Mouse (Mus musculus) heart, postnatal 0 days (tissue): ENCODE measurements around the gene Lpp. TPM values are rescaled to one million over a fixed set of nuclear protein-coding genes. Genes with fewer than 3 reads are reported as not detected.

Source experiments
- ATAC-seq: fragments of 200-750 bp; cut with Nextera tagmentation; 2 replicates; pipeline ENCODE4 v1.8.0; 2017; ENCODE audit warnings: low read depth, moderate number of reproducible peaks, moderate library complexity; ENCODE audit not compliant: insufficient read depth
- DNase-seq: peaks from one replicate; pipeline ENCODE4 v3.0.0-alpha.2; 2016; ENCODE audit warnings: low spot score
- H3K27ac ChIP-seq: fragments of 300-500 bp; sonication (generic); 2 replicates; pipeline ENCODE4 v1.5.1; 2014; ENCODE audit warnings: low read depth, mild to moderate bottlenecking
- H3K27me3 ChIP-seq: fragments of 300-500 bp; sonication (generic); 2 replicates; pipeline ENCODE4 v1.6.1; 2014; ENCODE audit warnings: low read length, mixed read lengths; ENCODE audit not compliant: control insufficient read depth, insufficient read depth
- H3K36me3 ChIP-seq: fragments of 300-500 bp; sonication (generic); replicated peaks from 2 replicates; pipeline ENCODE4 v1.6.1; 2014; ENCODE audit warnings: low read length, mixed read lengths; ENCODE audit not compliant: control insufficient read depth, insufficient read depth
- H3K4me1 ChIP-seq: fragments of 300-500 bp; sonication (generic); 2 replicates; pipeline ENCODE4 v1.6.1; 2014; ENCODE audit warnings: antibody characterized with exemption; ENCODE audit not compliant: control insufficient read depth, insufficient read depth
- H3K4me2 ChIP-seq: fragments of 300-500 bp; sonication (generic); 2 replicates; pipeline ENCODE4 v1.6.1; 2014; ENCODE audit warnings: low read depth, mild to moderate bottlenecking, low read length, moderate library complexity
- H3K4me3 ChIP-seq: fragments of 300-500 bp; sonication (generic); 2 replicates; pipeline ENCODE4 v1.5.1; 2014; ENCODE audit warnings: low read depth, low read length
- H3K9ac ChIP-seq: fragments of 300-500 bp; sonication (generic); replicated peaks from 2 replicates; pipeline ENCODE4 v1.6.1; 2014; ENCODE audit warnings: low read depth, low read length, mixed read lengths
- H3K9me3 ChIP-seq: fragments of 300-500 bp; sonication (generic); replicated peaks from 2 replicates; pipeline ENCODE4 v1.6.1; 2016; ENCODE audit warnings: low read length; ENCODE audit not compliant: control insufficient read depth
- CTCF ChIP-seq: IDR thresholded peaks from 2 replicates; pipeline ENCODE4 v1.5.1; 2016; ENCODE audit warnings: antibody characterized with exemption, control low read depth, low read depth
- EP300 ChIP-seq: IDR thresholded peaks from 2 replicates; pipeline ENCODE4 v1.6.1; 2016; ENCODE audit warnings: antibody characterized with exemption, low read depth
- WGBS: fragments of 180-500 bp; shearing (Covaris S2); extraction: QIAGEN DNeasy Blood & Tissue Kit; methylation state at CpG from one replicate; pipeline ENCODE4 v1.1.7; 2014; 5-methylcytosine and 5-hydroxymethylcytosine counted together
- polyA plus RNA-seq: library from polyadenylated mRNA; unstranded; fragments of >200 nt; fragmentation: Nextera tagmentation; extraction: Ambion mirVana; gene quantifications from 2 replicates; pipeline ENCODE4 v1.2.1, GENCODE M21; 2015
- total RNA-seq: library from RNA; depleted of rRNA; stranded (reverse); fragments of >200 nt; gene quantifications from 2 replicates; pipeline ENCODE4 v1.2.3, GENCODE M21; 2014; ENCODE audit warnings: low replicate concordance

The Lpp gene
- total and polyA plus RNA-seq, 2 experiments from 2014 or later, result 32.1 to 77.4 TPM

DNA sequence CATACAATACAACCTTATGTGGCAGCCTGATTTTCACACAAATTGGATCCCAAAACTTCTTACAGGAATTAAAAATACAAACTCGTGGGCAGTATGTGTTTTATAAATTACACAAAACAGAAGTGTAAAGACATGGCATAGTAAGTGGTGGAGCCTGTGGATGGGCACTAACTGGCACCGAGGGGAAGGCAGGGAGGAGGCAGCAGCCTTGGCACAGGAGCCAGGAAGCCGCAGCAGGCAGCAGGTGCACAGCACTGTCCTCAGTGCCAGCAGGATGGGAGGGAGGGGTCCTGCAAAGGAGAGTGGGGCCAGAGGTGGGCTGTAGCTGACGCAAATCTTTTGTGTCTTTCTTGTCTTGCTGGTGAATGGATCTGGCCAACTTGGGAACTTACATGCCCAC, 19.8 kb downstream of the Lpp start:
- Histone ChIP-seq H3K27ac (peak overlapping the region; percentile 51; the same call in 1 of the 2 replicates), H3K36me3 (peaks cover 21% of the 10 kb centered on the region), H3K4me3 (no peak overlapping the region), H3K9me3 (no peaks in the 10 kb centered on the region), H3K4me1 (peaks cover 17% of the 10 kb centered on the region), H3K27me3 (no peaks in the 10 kb centered on the region), H3K9ac (no peak overlapping the region), H3K4me2 (no peak overlapping the region)
- 70% methylated on average over 4 of the region's 4 CpGs for WGBS
- TF ChIP-seq EP300 (no peak), CTCF (no peak)
- DNase-seq, result no peak
- no peak for ATAC-seq

DNA sequence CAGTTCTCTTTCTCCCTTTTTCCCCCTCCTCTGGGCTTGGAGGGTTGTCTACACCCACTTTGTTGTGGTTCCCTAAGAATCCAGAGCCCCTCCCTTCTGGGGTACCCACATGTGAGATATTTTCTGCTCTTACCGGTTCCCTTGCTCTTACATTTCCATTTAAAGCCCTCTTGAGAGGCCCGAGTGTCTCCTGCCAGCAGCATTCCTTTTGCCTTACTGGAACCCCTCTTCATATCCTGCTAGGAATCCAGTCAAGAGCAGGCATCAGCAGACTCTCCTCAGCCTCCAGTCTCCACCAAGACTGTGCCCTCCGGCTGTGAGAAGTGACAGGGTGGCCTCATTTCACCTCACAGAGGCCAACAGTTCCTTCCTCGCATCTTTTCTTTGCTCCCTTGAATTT, 24.7 kb downstream of the Lpp start:
- ATAC-seq (peak; percentile 86), DNase-seq (peak; percentile 77)
- TF ChIP-seq CTCF, result no peak
- TF ChIP-seq EP300, result peak; percentile 79
- Histone ChIP-seq H3K36me3 (peaks cover 21% of the 10 kb centered on the region), H3K27ac (peak overlapping the region; percentile 91), H3K9me3 (no peaks in the 10 kb centered on the region), H3K4me1 (peaks cover 35% of the 10 kb centered on the region), H3K4me3 (no peak overlapping the region), H3K27me3 (no peaks in the 10 kb centered on the region), H3K9ac (no peak overlapping the region), H3K4me2 (no peak overlapping the region; the same call in 1 of the 2 replicates)
- WGBS, result 27% methylated on average over 4 of the region's 4 CpGs

GRCm38 (mm10) chr16:24420603-24421120, 27.4 kb downstream of the Lpp start:
- H3K4me2 ChIP-seq, result no peak overlapping the region
- H3K4me1 ChIP-seq, result peaks cover 56% of the 10 kb centered on the region
- 53% methylated on average over 5 of the region's 5 CpGs for WGBS
- no peak for ATAC-seq
- H3K36me3 ChIP-seq, result peaks cover 14% of the 10 kb centered on the region
- H3K27me3 ChIP-seq, result no peaks in the 10 kb centered on the region
- no peak overlapping the region for H3K9ac ChIP-seq
- H3K9me3 ChIP-seq, result no peaks in the 10 kb centered on the region
- no peak overlapping the region for H3K27ac ChIP-seq
- TF ChIP-seq EP300, result no peak
- TF ChIP-seq CTCF, result no peak
- no peak for DNase-seq
- no peak overlapping the region for H3K4me3 ChIP-seq

DNA sequence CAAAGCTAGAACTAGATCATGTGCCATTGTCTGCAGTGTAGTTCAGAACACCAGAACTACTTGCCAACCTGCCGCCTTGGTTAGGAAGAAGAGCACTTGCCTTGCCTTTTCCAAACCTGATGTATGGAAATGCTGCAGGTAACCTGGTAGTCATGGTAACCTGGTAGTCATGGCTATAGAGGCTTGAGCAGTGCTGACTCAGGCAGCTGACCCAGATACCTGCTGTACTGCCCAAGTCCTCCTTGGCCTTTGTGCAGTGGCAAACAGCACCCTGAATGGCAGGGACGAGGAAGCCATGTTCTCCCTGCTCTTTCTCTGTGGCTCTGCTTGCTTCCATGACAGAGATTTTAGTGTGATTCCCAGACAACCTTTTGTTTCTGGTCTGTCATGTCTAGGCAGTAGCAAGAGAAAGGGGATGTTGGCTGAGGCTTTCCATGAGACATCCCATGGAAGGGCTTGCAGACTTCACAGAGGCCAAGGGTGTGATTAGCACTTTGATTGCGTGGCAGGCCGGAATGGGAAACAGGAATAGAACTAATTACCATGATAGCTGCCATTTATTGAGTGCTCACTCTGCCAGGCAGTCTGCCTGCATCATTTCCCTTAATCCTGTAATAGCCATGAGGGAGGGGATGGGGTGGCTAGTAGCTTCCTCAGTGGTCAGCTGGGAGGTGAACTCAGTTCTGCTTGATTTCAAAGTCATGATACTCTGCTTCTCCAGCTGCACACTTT, 28.5 kb downstream of the Lpp start:
- Histone ChIP-seq H3K9ac (no peak overlapping the region), H3K4me3 (no peak overlapping the region), H3K4me2 (no peak overlapping the region), H3K9me3 (no peaks in the 10 kb centered on the region), H3K27me3 (no peaks in the 10 kb centered on the region), H3K4me1 (peaks cover 68% of the 10 kb centered on the region), H3K27ac (0 out of 2 replicates have a peak overlapping the region, but pooled peaks have one; percentile 17), H3K36me3 (peaks cover 2% of the 10 kb centered on the region; the same call in 1 of the 2 replicates)
- TF ChIP-seq CTCF (no peak), EP300 (no peak)
- no peak for DNase-seq
- no peak for ATAC-seq
- WGBS, result 70% methylated on average over 4 of the region's 4 CpGs

DNA sequence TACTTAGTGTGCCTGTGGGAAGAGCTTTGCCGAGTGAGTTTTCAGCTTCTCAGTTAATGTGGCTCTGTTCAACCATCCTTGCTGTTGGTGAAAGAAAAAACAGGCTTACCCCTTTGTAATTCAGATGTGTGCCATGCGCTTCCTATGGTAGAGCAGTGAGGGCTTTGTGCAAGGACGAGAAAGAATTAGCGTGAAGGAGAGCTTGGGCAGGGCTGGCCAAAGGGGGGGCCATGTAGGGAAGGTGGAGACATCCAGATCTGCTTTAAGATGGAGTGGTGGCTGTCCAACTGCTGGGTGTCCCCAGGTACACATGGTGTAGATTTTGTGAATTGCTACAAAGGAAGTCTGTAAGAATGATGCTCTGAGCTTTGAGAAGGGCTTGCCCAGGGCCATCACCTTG, 29.9 kb downstream of the Lpp start:
- no peak for DNase-seq
- WGBS, result 77% methylated on average over 4 of the region's 4 CpGs
- no peaks in the 10 kb centered on the region for H3K27me3 ChIP-seq
- peak overlapping the region; percentile 71 for H3K27ac ChIP-seq
- no peaks in the 10 kb centered on the region for H3K9me3 ChIP-seq
- no peak for ATAC-seq
- H3K4me3 ChIP-seq, result no peak overlapping the region
- H3K4me1 ChIP-seq, result peaks cover 69% of the 10 kb centered on the region
- H3K4me2 ChIP-seq, result no peak overlapping the region
- no peak for TF ChIP-seq EP300
- no peak for TF ChIP-seq CTCF
- H3K36me3 ChIP-seq, result no peaks in the 10 kb centered on the region
- no peak overlapping the region for H3K9ac ChIP-seq

DNA sequence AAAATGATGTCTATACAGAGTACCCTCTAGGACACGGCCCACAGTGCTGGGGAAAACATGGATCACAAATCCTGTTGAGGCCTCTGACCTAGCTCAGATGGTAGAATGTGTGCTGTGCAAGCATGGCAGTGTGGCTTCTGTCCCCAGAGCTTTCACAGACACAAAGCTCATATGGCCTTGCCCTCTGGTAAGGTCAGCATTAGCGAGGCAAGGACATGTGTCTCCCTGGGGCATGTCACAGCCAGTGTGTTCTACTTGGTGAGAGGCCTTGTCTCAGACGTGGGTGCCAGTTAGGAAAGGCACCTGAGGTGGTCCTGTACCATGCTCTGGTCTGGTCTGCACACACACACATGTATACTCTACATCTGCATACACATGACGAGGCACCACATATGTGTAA, 30.4 kb downstream of the Lpp start:
- 0 out of 2 replicates have a peak overlapping the region, but pooled peaks have one; percentile 8 for H3K9ac ChIP-seq
- H3K4me3 ChIP-seq, result no peak overlapping the region
- DNase-seq, result peak; percentile 6
- 61% methylated on average over 4 of the region's 4 CpGs for WGBS
- H3K4me2 ChIP-seq, result no peak overlapping the region
- H3K27me3 ChIP-seq, result no peaks in the 10 kb centered on the region
- peaks cover 69% of the 10 kb centered on the region for H3K4me1 ChIP-seq
- no peaks in the 10 kb centered on the region for H3K36me3 ChIP-seq
- ATAC-seq, result peak; percentile 29; the same call in 1 of the 2 replicates
- TF ChIP-seq EP300, result no peak
- peak overlapping the region; percentile 71 for H3K27ac ChIP-seq
- H3K9me3 ChIP-seq, result no peaks in the 10 kb centered on the region
